Mouse (Mus musculus) lung, postnatal 0 days (tissue): Measurements from ENCODE around the gene Ccl2. TPM values are rescaled to one million over a fixed set of nuclear protein-coding genes. Genes with fewer than 3 reads are reported as not detected.

ENCODE experiments used
- ATAC-seq: fragments of 200-750 bp; cut with Nextera tagmentation; 2 replicates; pipeline ENCODE4 v1.8.0; 2017; ENCODE audit warnings: moderate library complexity
- DNase-seq: peaks from one replicate; pipeline ENCODE4 v3.0.0-alpha.2; 2016; ENCODE audit warnings: low spot score
- H3K27ac ChIP-seq: fragments of 300-500 bp; sonication (generic); 2 replicates; pipeline ENCODE4 v1.5.1; 2014; ENCODE audit warnings: antibody characterized with exemption, mild to moderate bottlenecking, low read length, mixed read lengths
- H3K27me3 ChIP-seq: fragments of 300-500 bp; sonication (generic); replicated peaks from 2 replicates; pipeline ENCODE4 v1.6.1; 2014; ENCODE audit warnings: low read length, mixed read lengths; ENCODE audit not compliant: insufficient read depth
- H3K36me3 ChIP-seq: fragments of 300-500 bp; sonication (generic); 2 replicates; pipeline ENCODE4 v1.6.1; 2014; ENCODE audit warnings: low read length, mixed read lengths; ENCODE audit not compliant: insufficient read depth
- H3K4me1 ChIP-seq: fragments of 300-500 bp; sonication (generic); 2 replicates; pipeline ENCODE4 v1.6.1; 2014; ENCODE audit warnings: antibody characterized with exemption, low read depth, low read length, mixed read lengths; ENCODE audit not compliant: insufficient read depth
- H3K4me2 ChIP-seq: fragments of 300-500 bp; sonication (generic); replicated peaks from 2 replicates; pipeline ENCODE4 v1.6.1; 2014; ENCODE audit warnings: low read depth, mild to moderate bottlenecking, low read length, moderate library complexity, mixed read lengths
- H3K4me3 ChIP-seq: fragments of 300-500 bp; sonication (generic); 2 replicates; pipeline ENCODE4 v1.5.1; 2014; ENCODE audit warnings: low read depth, low read length
- H3K9ac ChIP-seq: fragments of 300-500 bp; sonication (generic); replicated peaks from 2 replicates; pipeline ENCODE4 v1.6.1; 2014; ENCODE audit warnings: low read depth, mild to moderate bottlenecking
- H3K9me3 ChIP-seq: fragments of 300-500 bp; sonication (generic); 2 replicates; pipeline ENCODE4 v1.6.1; 2016; ENCODE audit warnings: low read length, mixed read lengths
- CTCF ChIP-seq: IDR thresholded peaks from 2 replicates; pipeline ENCODE4 v1.5.1; 2016; ENCODE audit warnings: antibody characterized with exemption, mild to moderate bottlenecking
- EP300 ChIP-seq: IDR thresholded peaks from 2 replicates; pipeline ENCODE4 v1.6.1; 2016; ENCODE audit warnings: antibody characterized with exemption, mild to moderate bottlenecking, control low read depth
- WGBS: fragments of 180-500 bp; shearing (Covaris S2); extraction: QIAGEN DNeasy Blood & Tissue Kit; methylation state at CpG from one replicate; pipeline ENCODE4 v1.1.7; 2014; 5-methylcytosine and 5-hydroxymethylcytosine counted together
- polyA plus RNA-seq: library from polyadenylated mRNA; unstranded; fragments of >200 nt; fragmentation: Nextera tagmentation; extraction: Ambion mirVana; gene quantifications from 2 replicates; pipeline ENCODE4 v1.2.1, GENCODE M21; 2015

Gene Ccl2
- polyA plus RNA-seq, 1 experiment from 2014 or later, result 3.4 TPM

DNA sequence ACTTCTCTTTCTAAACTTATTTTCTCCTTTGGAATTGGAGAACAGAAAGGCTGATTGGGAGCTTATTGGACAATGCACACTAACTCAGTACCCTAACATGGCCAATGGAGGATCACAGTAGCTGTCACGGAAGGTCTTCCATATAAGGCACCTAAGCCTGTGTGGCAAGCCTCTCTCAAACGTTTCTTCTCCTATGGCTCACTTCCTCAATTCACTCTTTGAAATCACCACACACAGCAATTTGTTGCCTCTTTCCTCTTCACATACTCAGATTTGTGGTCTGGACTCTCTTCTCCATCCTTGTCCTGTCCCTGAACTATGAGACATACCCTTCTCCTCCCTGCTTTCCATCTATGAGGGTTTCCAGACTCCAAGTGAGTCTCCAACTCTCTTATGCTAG is 30.6 kb upstream of the Ccl2 start:
- TF ChIP-seq CTCF (no peak), EP300 (no peak)
- H3K9ac ChIP-seq, result no peak overlapping the region
- no peak overlapping the region for H3K4me3 ChIP-seq
- no peaks in the 10 kb centered on the region for H3K36me3 ChIP-seq
- peak; percentile 43 for DNase-seq
- H3K9me3 ChIP-seq, result no peaks in the 10 kb centered on the region
- ATAC-seq, result no peak
- no peak overlapping the region for H3K4me2 ChIP-seq
- WGBS, result 55% methylated on average over 2 of the region's 2 CpGs
- no peaks in the 10 kb centered on the region for H3K4me1 ChIP-seq
- H3K27ac ChIP-seq, result no peak overlapping the region
- no peaks in the 10 kb centered on the region for H3K27me3 ChIP-seq

DNA sequence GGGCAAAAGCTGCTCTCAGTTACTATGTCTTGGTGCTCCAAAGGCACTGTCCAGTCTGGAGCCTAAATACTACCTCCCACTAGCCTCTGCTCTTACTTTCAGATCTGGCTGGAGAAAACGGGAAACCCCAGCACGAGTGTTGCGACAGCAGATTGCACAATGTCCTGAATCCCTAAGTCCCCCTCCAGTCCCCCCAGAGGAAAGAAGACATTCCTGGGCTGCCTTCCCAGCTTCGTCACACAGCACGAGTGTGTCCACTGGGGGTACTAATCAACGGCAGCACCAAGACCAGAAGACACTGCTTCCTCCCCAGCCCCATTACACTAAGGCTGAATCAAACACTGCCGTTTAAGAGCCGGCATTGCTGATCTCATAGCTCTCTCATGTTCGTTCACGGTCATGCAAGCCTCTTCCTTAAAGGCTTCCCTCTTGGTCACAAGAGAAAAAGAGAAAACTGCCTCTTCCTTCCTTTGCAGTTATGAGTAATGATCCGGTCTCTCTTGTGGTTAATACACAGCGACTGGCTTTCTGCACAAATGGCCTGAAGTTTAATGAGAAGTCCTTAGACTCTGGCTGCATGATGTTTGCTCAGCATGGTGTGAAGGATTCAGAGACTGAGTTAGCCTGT is 28.5 kb upstream of the Ccl2 start:
- WGBS, result 28% methylated on average over 12 of the region's 12 CpGs
- TF ChIP-seq CTCF (peak; percentile 29; the same call in 1 of the 2 replicates), EP300 (peak; percentile 62; the same call in 1 of the 2 replicates)
- H3K9me3 ChIP-seq, result no peaks in the 10 kb centered on the region
- H3K4me2 ChIP-seq, result 0 out of 2 replicates have a peak overlapping the region, but pooled peaks have one; percentile 14
- no peaks in the 10 kb centered on the region for H3K36me3 ChIP-seq
- ATAC-seq, result peak; percentile 87
- H3K4me3 ChIP-seq, result no peak overlapping the region
- H3K27me3 ChIP-seq, result no peaks in the 10 kb centered on the region
- H3K9ac ChIP-seq, result no peak overlapping the region
- DNase-seq, result peak; percentile 94
- no peaks in the 10 kb centered on the region for H3K4me1 ChIP-seq
- no peak overlapping the region for H3K27ac ChIP-seq

DNA sequence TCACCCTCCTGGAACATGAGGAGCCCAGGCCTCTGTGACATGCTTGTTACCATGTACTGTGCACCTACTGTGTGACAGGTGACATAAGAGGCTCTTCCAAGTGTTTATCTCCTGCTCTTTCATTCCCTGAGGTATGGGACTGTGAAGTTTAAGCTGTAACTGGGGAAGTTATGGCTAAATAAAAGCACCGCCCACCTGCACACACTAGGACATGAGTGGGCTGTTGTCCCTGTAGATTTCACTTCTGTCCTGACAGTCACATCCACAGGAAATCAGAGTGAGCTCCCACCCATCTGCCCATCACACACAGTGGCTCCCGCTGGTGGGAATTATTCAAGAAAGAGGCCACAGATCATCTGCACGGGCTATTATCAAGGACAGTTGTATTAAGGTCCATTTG is 25.3 kb upstream of the Ccl2 start:
- H3K4me2 ChIP-seq, result no peak overlapping the region

DNA sequence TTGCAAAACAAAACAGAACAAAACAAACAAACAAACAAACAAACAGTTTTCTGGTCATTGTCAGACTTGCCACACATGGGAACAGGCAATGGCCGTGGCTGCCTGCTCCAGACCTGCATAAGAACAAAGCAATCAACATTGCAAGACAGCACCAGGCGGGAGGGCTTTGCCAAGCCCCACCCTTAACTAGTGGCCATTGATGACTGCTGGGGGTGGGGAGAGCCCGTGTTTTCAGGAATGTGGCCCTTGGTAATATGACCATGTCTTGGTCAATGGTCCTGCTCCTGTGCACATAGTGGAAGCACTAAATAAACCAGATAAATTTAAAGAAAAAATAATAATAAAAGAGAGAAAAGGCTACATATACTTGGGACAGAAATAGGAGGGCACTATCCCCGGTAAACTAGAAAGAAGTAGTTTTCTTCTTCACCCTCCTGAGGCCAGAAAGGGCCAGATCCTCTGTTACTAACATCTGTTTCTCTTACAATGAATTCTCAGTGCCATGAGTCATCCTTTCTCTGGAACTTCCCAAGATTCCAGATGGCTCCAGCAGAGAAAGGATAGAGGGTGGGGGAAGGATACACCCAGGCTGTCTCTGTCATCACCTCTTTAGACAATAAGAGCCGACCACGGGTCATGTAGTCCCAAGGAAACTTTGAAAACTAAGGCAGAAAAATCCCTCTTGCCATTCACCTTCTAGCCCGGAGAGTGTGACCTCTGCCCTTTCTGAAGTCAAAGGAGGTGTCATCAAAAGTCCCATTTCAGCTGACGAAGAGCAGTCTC is 23.8 kb upstream of the Ccl2 start:
- Histone ChIP-seq H3K27me3 (no peaks in the 10 kb centered on the region), H3K36me3 (no peaks in the 10 kb centered on the region), H3K9me3 (no peaks in the 10 kb centered on the region), H3K9ac (no peak overlapping the region), H3K4me1 (no peaks in the 10 kb centered on the region), H3K4me2 (no peak overlapping the region), H3K4me3 (no peak overlapping the region), H3K27ac (no peak overlapping the region)
- peak; percentile 88 for DNase-seq
- 49% methylated on average over 8 of the region's 8 CpGs for WGBS
- peak; percentile 41 for TF ChIP-seq EP300
- no peak for TF ChIP-seq CTCF
- peak; percentile 70 for ATAC-seq

More for the DNA sequence above, 25.3 kb upstream of the Ccl2 start:
- no peak for DNase-seq
- H3K27me3 ChIP-seq, result no peaks in the 10 kb centered on the region
- no peak overlapping the region for H3K27ac ChIP-seq
- no peak overlapping the region for H3K9ac ChIP-seq
- H3K4me3 ChIP-seq, result no peak overlapping the region
- TF ChIP-seq CTCF (no peak), EP300 (no peak)
- H3K36me3 ChIP-seq, result no peaks in the 10 kb centered on the region
- no peaks in the 10 kb centered on the region for H3K4me1 ChIP-seq
- no peaks in the 10 kb centered on the region for H3K9me3 ChIP-seq
- 79% methylated on average over 3 of the region's 3 CpGs for WGBS
- ATAC-seq, result no peak

DNA sequence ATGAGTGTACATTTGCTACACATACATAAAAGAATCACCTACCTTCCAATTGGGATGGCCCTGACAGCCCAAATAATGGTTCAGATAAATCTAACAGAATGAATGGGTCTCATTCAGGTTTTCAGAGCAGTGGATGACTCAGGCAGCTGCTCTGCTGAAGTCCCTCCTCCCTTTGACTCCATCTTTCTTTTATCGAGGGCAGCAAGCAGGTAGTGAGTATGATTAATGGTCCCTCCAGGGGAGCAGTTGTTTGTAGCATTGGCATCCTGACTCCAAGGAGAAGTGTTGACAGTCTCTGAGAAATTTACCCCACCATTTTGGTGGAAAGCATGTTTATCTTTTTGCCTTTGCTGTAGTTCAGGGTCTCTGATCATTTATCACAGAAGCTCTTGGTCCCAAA is 21.6 kb upstream of the Ccl2 start:
- Histone ChIP-seq H3K27me3 (no peaks in the 10 kb centered on the region), H3K4me2 (no peak overlapping the region), H3K4me1 (no peaks in the 10 kb centered on the region), H3K9me3 (no peaks in the 10 kb centered on the region), H3K27ac (no peak overlapping the region), H3K36me3 (no peaks in the 10 kb centered on the region), H3K9ac (no peak overlapping the region), H3K4me3 (no peak overlapping the region)
- TF ChIP-seq EP300, result no peak
- TF ChIP-seq CTCF, result no peak
- DNase-seq (no peak), ATAC-seq (no peak)
- WGBS, result 33% methylated on average over 1 of the region's 1 CpGs

DNA sequence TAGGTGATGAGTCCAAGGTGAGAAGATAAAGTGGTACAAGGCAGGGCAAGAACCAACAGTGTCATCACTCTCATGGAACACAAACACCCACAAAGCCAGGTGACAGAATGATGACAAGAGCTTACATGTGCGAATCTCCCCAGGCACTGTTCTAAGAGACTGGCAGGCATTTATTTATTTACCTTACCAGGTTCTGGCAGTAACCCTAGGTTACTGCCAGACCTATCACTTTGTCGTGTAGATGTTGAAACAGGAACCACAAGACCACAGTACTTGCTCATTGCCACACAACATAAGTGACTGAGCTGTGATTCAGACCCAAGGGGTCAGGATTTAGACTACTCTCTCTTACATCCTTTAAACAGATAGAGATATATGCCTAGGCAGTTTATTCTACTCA is 20.3 kb upstream of the Ccl2 start:
- Histone ChIP-seq H3K27ac (no peak overlapping the region), H3K36me3 (no peaks in the 10 kb centered on the region), H3K4me2 (no peak overlapping the region), H3K4me3 (no peak overlapping the region), H3K9ac (no peak overlapping the region), H3K9me3 (no peaks in the 10 kb centered on the region), H3K4me1 (no peaks in the 10 kb centered on the region), H3K27me3 (no peaks in the 10 kb centered on the region)
- peak; percentile 16 for DNase-seq
- no peak for TF ChIP-seq EP300
- 42% methylated on average over 2 of the region's 2 CpGs for WGBS
- ATAC-seq, result no peak
